Mouse (Mus musculus): ENCODE results near the gene Tnfsf12. TPM values are rescaled to one million over a fixed set of nuclear protein-coding genes. Genes with fewer than 3 reads are reported as not detected.
"Not testable (repeated sequence)": the region's sequence is repeated elsewhere in the genome, so short reads cannot be mapped to it uniquely, and the experiment has no call there.

The Tnfsf12 gene
- polyA plus RNA-seq, 1 experiment from 2014 or later = 13.6 TPM

DNA sequence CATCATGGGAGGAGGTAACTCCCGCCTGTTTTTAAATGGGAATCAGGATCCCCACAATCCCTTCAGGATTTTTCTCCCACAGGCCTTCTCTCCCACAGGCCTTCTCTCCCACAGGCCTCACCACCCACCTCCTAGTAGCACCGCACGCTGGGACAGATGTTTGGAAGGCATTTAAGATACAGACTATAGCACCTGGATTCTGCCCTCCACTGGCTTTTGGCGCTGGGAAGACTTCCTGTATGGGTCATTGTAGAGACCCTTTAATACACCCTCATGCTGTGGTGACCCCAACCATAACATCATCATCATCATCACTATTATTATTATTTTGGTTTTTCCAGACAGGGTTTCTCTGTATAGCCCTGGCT, 11.8 kb upstream of the Tnfsf12 start:
- Histone ChIP-seq H3K36me3 (ENCODE audit: insufficient read depth, low read length) (no peaks in the 10 kb centered on the region), H3K9me3 (ENCODE audit: low read length) (no peaks in the 10 kb centered on the region), H3K27ac (ENCODE audit: low read length) (no peak overlapping the region), H3K4me1 (ENCODE audit: insufficient read depth, low read depth, low read length) (no peaks in the 10 kb centered on the region), H3K4me3 (ENCODE audit: low read depth, low read length) (no peak overlapping the region), H3K27me3 (replicated peaks; ENCODE audit: insufficient read depth, low read length) (no peaks in the 10 kb centered on the region), H3K9ac (replicated peaks; ENCODE audit: low read depth) (no peak overlapping the region), H3K4me2 (replicated peaks; ENCODE audit: low read depth, low read length) (no peak overlapping the region)
- TF ChIP-seq CTCF (IDR thresholded peaks at IDR 0.05) = no peak
- ATAC-seq (no peak), DNase-seq (ENCODE audit: low spot score) (no peak)
- 87% methylated on average over 4 of the region's 4 CpGs for WGBS

DNA sequence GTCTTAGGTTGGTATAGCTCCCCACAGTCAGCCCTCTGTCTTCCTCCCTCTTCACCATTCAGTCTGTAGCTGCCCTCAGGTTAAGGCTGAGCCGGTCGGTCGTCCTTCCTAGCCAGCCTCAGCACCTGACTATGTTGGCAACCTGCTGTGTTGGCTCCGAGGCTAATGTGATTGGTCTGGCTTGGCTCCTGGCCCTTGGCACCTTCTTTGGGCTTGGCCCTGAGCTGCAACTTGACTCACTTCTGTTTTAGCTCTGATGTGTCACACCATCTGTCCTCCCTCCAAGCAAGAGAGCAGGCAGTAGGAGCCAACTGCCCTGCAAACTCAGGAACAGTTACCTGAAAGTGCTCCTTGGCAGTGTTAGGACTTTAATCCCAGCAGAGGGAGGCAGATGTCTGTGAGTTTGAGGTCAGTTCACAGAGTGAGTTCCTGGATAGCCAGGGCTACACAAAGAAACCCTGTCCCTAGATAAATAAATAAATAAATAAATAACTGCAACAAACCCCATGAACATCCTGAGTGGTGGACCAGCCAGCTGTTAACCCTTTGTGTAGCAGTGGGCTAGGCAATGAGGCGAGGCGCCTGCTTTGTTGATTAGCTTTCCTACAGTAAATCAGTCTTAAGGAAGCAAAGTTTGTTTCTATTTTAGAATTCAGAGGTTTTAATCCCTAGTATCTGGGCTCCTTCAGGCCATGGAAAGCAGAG, 11.3 kb upstream of the Tnfsf12 start:
- Histone ChIP-seq H3K27ac (ENCODE audit: low read length) (no peak overlapping the region), H3K27me3 (replicated peaks; ENCODE audit: insufficient read depth, low read length) (no peaks in the 10 kb centered on the region), H3K4me3 (ENCODE audit: low read depth, low read length) (no peak overlapping the region), H3K36me3 (ENCODE audit: insufficient read depth, low read length) (no peaks in the 10 kb centered on the region), H3K4me2 (replicated peaks; ENCODE audit: low read depth, low read length) (no peak overlapping the region), H3K9me3 (ENCODE audit: low read length) (no peaks in the 10 kb centered on the region), H3K4me1 (ENCODE audit: insufficient read depth, low read depth, low read length) (no peaks in the 10 kb centered on the region), H3K9ac (replicated peaks; ENCODE audit: low read depth) (no peak overlapping the region)
- WGBS = 56% methylated on average over 6 of the region's 6 CpGs
- peak; percentile 11 for DNase-seq (ENCODE audit: low spot score)
- TF ChIP-seq CTCF (IDR thresholded peaks at IDR 0.05) (no peak), EP300 (IDR thresholded peaks at IDR 0.05) (no peak)
- ATAC-seq = no peak

DNA sequence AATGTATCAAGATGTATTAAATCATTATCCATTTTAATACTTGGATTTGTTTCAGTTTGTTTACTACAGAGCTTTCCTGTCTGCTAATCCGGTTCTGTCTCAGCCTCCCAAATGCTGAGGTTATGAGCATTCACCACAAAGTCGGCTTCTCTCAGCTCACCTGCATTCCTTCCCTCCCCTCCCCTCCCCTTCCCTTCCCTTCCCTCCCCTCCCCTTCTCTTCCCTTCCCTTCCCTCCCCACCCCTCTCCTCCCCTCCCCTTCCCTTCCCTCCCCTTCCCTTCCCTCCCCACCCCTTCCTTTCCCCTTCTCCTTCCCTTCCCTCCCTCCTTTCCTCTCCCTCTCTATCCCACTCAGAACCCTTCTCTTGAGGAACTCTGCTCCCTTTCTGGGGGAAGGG, 9.0 kb upstream of the Tnfsf12 start:
- Histone ChIP-seq H3K9me3 (ENCODE audit: low read length) (no peaks in the 10 kb centered on the region), H3K4me3 (ENCODE audit: low read depth, low read length) (no peak overlapping the region), H3K9ac (replicated peaks; ENCODE audit: low read depth) (no peak overlapping the region), H3K4me2 (replicated peaks; ENCODE audit: low read depth, low read length) (no peak overlapping the region), H3K4me1 (ENCODE audit: insufficient read depth, low read depth, low read length) (no peaks in the 10 kb centered on the region), H3K27ac (ENCODE audit: low read length) (no peak overlapping the region), H3K36me3 (ENCODE audit: insufficient read depth, low read length) (no peaks in the 10 kb centered on the region), H3K27me3 (replicated peaks; ENCODE audit: insufficient read depth, low read length) (no peaks in the 10 kb centered on the region)
- TF ChIP-seq CTCF (IDR thresholded peaks at IDR 0.05) (no peak), EP300 (IDR thresholded peaks at IDR 0.05) (no peak)
- 5% methylated on average over 2 of the region's 2 CpGs for WGBS
- ATAC-seq (no peak), DNase-seq (ENCODE audit: low spot score) (no peak)

DNA sequence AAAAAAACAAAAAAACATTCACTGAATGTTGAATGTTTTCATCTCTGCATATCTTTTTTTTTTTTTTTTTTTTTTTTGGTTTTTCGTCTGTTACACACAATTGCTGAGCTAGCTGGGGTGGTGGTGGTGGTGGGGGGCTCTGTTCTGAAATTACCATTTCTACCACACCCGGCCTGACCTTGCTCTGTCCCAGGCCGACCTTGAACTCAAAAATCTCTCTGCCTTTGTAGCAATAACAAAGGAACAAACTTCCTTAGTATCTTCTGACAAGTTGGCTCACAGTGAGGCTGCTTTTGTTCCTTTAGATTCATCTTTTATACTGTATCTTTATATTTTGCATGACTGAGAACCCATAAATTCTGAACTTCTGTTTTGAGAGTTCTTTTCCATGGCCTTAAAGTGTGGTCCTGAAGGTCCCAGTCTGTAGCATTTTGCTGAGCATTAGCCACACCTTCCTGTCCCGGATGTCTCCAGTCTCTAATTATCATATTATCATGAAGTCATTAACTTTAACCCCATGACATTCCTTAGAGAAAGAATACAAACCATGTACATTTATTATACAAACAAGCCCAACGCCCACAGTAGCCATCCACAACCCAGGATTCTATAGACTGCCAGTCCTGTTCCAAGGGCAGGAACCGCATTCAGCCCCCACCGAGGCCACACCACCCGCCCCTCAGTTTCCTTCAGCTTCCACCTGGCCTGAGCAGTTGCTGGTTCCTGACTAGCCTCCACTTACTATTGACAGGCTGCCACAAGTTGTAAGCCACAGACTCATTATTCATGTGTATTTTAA, 8.4 kb upstream of the Tnfsf12 start:
- TF ChIP-seq EP300 (IDR thresholded peaks at IDR 0.05) (no peak), CTCF (IDR thresholded peaks at IDR 0.05) (no peak)
- Histone ChIP-seq H3K27me3 (replicated peaks; ENCODE audit: insufficient read depth, low read length) (no peaks in the 10 kb centered on the region), H3K4me3 (ENCODE audit: low read depth, low read length) (no peak overlapping the region), H3K27ac (ENCODE audit: low read length) (no peak overlapping the region), H3K9me3 (ENCODE audit: low read length) (no peaks in the 10 kb centered on the region), H3K4me1 (ENCODE audit: insufficient read depth, low read depth, low read length) (no peaks in the 10 kb centered on the region), H3K4me2 (replicated peaks; ENCODE audit: low read depth, low read length) (no peak overlapping the region), H3K36me3 (ENCODE audit: insufficient read depth, low read length) (no peaks in the 10 kb centered on the region), H3K9ac (replicated peaks; ENCODE audit: low read depth) (no peak overlapping the region)
- ATAC-seq = no peak
- WGBS = 48% methylated on average over 8 of the region's 8 CpGs
- no peak for DNase-seq (ENCODE audit: low spot score)

DNA sequence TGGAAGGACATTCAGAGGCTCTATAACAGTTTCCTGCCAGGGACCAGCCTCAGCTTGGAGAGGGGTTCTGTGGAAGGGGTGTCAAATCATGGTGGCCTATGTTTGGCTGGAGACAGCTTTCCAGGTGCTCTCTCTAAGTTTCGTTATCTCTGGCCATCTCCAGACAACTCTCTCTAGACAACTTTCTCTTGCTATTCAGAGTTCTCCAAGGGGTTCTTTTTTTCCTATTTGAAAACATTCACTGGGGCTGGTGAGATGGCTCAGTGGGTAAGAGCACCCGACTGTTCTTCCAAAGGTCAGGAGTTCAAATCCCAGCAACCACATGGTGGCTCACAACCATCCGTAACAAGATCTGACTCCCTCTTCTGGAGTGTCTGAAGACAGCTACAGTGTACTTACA, 7.7 kb upstream of the Tnfsf12 start:
- H3K9me3 ChIP-seq (ENCODE audit: low read length); H3K27me3 ChIP-seq (replicated peaks; ENCODE audit: insufficient read depth, low read length); DNase-seq (ENCODE audit: low spot score); H3K4me3 ChIP-seq (ENCODE audit: low read depth, low read length); H3K27ac ChIP-seq (ENCODE audit: low read length); H3K4me1 ChIP-seq (ENCODE audit: insufficient read depth, low read depth, low read length); ATAC-seq; H3K4me2 ChIP-seq (replicated peaks; ENCODE audit: low read depth, low read length); H3K36me3 ChIP-seq (ENCODE audit: insufficient read depth, low read length); H3K9ac ChIP-seq (replicated peaks; ENCODE audit: low read depth): not testable (repeated sequence)
- 68% methylated on average over 2 of the region's 3 CpGs for WGBS

DNA sequence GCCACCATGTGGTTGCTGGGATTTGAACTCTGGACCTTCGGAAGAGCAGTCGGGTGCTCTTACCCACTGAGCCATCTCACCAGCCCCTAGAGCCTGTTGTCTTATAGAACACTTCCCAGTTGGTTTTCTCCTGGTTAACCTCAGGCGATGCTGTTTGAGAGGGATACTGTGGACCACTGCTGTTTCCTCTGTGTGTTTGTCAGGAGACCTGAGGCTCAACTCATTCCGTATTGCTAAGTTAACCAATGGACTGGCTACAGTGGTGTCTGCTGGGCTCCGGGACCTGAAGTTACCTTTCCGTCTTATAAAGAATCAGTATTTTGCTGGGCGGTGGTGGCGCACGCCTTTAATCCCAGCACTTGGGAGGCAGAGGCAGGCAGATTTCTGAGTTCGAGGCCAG, 7.2 kb upstream of the Tnfsf12 start:
- ATAC-seq; DNase-seq (ENCODE audit: low spot score); H3K9me3 ChIP-seq (ENCODE audit: low read length); H3K27me3 ChIP-seq (replicated peaks; ENCODE audit: insufficient read depth, low read length); H3K9ac ChIP-seq (replicated peaks; ENCODE audit: low read depth); H3K27ac ChIP-seq (ENCODE audit: low read length); H3K4me2 ChIP-seq (replicated peaks; ENCODE audit: low read depth, low read length); H3K4me3 ChIP-seq (ENCODE audit: low read depth, low read length); H3K4me1 ChIP-seq (ENCODE audit: insufficient read depth, low read depth, low read length); H3K36me3 ChIP-seq (ENCODE audit: insufficient read depth, low read length): not testable (repeated sequence)
- 92% methylated on average over 9 of the region's 10 CpGs for WGBS
